Mouse (Mus musculus) olfactory bulb, adult 2 months (tissue): Measurements from ENCODE around the gene G6pc. TPM values are rescaled to one million over a fixed set of nuclear protein-coding genes. Genes with fewer than 3 reads are reported as not detected.

ENCODE experiments used
- H3K27ac ChIP-seq: fragments of 200-500 bp; 2 replicates; pipeline ENCODE4 v1.5.1; 2012; ENCODE audit warnings: low read depth, low read length; ENCODE audit not compliant: insufficient read depth
- H3K4me1 ChIP-seq: fragments of 200-500 bp; 2 replicates; pipeline ENCODE4 v1.6.1; 2012; ENCODE audit warnings: low read length; ENCODE audit not compliant: control insufficient read depth, insufficient read depth
- H3K4me3 ChIP-seq: fragments of 200-500 bp; 2 replicates; pipeline ENCODE4 v1.5.1; 2012; ENCODE audit warnings: mild to moderate bottlenecking, low read depth, low read length, moderate library complexity; ENCODE audit not compliant: insufficient read depth
- CTCF ChIP-seq: fragments of 200-500 bp; IDR thresholded peaks from 2 replicates; pipeline ENCODE4 v1.5.1; 2012; ENCODE audit warnings: low read depth, mild to moderate bottlenecking, low read length, moderate library complexity; ENCODE audit not compliant: insufficient read depth
- POLR2A ChIP-seq: fragments of 200-500 bp; IDR thresholded peaks from 2 replicates; pipeline ENCODE4 v1.6.1; 2012; ENCODE audit warnings: mild to moderate bottlenecking, low read depth, low read length, moderate library complexity; ENCODE audit not compliant: insufficient read depth
- WGBS: fragments of 180-500 bp; shearing (Covaris S2); methylation state at CpG from one replicate; pipeline ENCODE4 v1.1.7; 2018; 5-methylcytosine and 5-hydroxymethylcytosine counted together
- polyA plus RNA-seq: library from polyadenylated mRNA; stranded (reverse); fragments of >200 nt; gene quantifications from 2 replicates; pipeline ENCODE4 v1.2.4, GENCODE M21; 2012; ENCODE audit warnings: low replicate concordance; ENCODE audit not compliant: missing spikeins, insufficient read depth, insufficient read length

G6pc gene
- polyA plus RNA-seq, 1 experiment, result not detected

DNA sequence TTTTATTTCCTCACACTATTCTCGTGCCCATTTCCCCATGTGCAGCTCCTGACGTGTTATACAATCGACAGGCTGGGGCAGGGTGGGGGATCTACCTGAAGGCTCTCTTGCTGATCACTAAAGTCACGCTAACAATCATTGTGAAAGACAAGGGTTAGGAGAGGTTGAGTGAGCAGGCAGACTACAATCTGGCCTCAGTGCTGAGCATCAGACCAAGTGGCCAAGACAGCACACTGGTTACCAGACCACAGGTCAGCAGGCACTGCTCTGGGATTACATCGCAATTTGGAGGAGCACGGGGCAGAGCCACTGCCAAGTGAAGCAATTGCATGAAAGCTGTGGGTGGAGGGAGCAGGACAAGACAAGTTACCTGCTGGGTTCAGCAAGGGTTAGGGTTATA lies 11.6 kb downstream of the G6pc start:
- Histone ChIP-seq H3K4me3 (no peak overlapping the region), H3K4me1 (no peaks in the 10 kb centered on the region), H3K27ac (no peak overlapping the region)
- TF ChIP-seq POLR2A, result no peak
- TF ChIP-seq CTCF, result no peak
- 84% methylated on average over 6 of the region's 6 CpGs for WGBS

DNA sequence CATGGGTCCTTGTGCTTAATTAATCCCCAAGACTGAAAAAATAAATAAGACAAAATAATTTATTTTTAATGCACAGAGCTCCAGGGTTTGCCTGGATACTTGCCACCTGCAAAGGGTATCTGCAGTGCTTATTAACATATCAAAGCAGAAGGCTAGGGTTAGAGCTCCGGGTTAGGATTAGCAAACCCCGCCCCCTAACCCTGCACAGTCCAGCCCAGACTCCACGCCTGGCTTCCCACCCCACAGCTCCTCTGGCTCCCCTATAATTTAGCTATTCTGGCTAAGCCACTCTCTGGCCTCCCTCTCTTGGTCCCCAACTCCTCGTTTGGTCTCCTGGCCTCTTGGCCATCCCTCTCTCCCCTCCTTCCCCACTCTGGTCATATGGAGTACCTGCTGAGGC lies 14.5 kb downstream of the G6pc start:
- no peak for TF ChIP-seq CTCF
- no peak for TF ChIP-seq POLR2A
- WGBS, result 6% methylated on average over 4 of the region's 4 CpGs
- H3K4me3 ChIP-seq, result no peak overlapping the region
- H3K4me1 ChIP-seq, result no peaks in the 10 kb centered on the region
- no peak overlapping the region for H3K27ac ChIP-seq

DNA sequence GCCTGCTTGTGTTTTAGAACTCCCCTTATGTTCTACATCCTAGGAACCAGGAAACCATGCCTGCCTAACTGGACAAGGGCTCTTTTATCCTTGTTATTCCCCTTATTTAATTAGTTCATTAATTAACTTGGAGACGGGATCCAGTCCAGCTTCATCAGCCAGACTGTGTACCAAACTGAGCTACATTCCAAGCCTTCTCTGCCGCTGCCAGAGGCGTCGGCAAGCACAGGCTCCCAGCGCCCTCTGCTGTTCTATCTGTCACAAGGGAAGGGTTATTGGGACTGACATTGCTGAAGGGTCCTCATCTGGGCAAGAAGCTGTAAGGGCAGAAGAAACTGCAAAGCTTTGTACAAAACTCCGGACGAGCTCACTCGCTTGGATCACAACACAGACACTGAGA lies 27.7 kb downstream of the G6pc start:
- Histone ChIP-seq H3K4me3 (no peak overlapping the region), H3K27ac (no peak overlapping the region), H3K4me1 (no peaks in the 10 kb centered on the region)
- TF ChIP-seq POLR2A (no peak), CTCF (peak; percentile 75)
- WGBS, result 3% methylated on average over 8 of the region's 8 CpGs

DNA sequence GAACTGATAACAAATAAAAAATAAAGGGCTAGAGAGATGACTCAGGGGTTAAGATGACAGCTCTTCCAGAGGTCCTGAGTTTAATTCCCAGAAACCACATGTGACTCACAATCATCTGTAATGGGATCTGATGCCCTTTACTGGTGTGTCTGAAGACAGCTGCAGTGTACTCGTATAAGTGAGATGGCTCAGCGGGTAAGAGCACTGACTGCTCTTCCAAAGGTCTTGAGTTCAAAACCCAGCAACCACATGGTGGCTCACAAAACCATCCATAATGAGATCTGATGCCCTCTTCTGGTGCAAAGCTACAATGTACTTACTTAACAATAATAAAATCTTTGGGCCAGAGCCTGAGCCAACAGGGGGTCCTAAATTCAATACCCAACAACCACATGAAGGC lies 47.9 kb downstream of the G6pc start:
- H3K4me3 ChIP-seq, result no peak overlapping the region
- no peaks in the 10 kb centered on the region for H3K4me1 ChIP-seq
- 91% methylated on average over 2 of the region's 2 CpGs for WGBS
- H3K27ac ChIP-seq, result no peak overlapping the region
- no peak for TF ChIP-seq CTCF

DNA sequence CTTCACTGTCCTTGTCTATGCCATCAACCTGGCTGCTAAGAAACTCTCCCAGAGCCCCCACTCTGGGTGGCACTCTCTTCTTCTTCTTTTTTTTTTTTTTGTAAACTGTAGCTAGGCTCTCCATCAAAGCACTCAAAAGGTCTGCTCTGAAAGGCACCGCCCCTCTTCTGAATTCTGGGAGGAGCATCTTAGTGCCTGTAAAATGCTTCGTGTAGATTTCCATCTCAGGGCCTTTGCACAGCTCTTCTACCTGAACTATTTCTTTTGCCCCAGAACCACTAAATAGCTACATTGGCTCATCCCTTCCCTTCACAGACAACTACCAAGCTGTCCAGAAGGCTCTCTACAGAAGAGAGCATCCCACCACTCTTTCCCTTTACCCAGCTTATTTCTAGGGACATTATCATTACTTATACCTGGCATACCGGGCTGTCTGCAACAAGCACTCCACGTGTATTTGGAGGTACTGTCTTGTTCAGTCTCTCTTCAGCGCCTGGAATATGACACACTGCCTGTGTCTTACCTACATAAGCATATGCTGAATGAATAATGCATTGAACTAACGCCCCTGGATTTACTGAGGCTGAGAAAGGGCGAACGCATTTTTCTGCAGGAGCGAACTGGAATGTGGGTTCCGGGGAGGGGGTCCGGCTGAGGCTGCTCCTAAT lies 49.2 kb downstream of the G6pc start:
- TF ChIP-seq CTCF (no peak), POLR2A (no peak)
- Histone ChIP-seq H3K27ac (no peak overlapping the region), H3K4me3 (peak overlapping the region; percentile 96), H3K4me1 (no peaks in the 10 kb centered on the region)
- 1% methylated on average over 11 of the region's 11 CpGs for WGBS

DNA sequence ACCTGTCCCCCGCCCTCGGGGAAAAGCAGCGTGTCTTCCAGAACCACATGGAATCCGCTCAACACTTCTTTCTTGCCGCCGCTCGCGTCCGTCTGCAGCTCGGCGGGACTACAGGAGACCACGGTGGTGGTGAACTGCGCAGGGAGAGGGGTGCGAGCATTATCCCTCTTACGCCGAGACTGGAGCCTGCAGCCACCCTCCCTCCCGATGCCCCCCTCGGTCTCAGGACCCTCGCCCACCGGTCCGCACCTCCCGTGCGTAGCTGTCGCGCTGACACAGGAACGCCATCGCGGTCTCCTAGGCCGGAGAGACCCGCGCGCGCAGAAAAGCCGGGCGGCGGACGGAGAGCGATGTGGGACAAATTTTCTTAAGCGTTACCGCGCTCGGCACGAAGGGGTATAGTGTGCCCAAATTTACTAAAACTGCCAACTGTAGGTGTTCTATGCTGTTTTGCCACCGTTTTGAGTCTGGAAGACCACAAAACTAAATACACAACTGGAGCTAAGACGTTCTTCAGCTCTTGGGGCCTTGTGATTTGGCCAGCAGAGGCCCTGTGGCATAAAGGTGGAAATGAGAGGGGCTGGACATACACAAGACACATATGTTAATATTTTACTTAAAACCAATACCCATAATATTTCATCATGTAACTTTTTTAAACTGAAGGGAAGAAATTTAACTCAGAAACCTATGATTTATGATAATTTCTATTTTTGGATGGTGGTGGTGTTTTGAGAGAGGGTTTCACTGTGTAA lies 49.9 kb downstream of the G6pc start, which contains the start of gene Aarsd1:
Aarsd1 (minus strand) TSS at position 515 of the 755 bp plus-strand sequence.
- 0 out of 2 replicates have a peak within 1 kb of the TSS, but pooled peaks have one; percentile 10 for H3K27ac ChIP-seq
- under 1% methylated on average over 45 of the region's 45 CpGs for WGBS
- peak; percentile 81 for TF ChIP-seq POLR2A
- no peak for TF ChIP-seq CTCF

DNA sequence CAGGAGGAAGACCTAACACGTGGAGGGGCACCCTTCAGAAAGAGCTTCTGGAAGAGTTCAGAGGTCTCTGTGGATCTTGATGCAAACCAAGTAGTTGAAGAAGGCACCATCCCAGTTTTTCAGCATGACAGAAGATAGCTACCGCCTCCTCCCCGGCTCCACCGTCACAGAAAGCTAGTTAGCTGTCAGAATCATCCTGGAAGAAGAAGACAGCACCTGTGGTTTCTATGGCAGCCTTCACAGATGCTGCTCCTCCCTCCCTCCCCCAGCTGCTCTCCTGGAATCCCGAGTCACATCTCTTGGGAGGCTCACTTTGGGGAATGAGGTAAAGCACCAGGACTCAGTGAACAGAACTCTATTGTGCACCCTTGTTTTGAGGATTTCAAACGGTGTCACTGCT lies 51.6 kb downstream of the G6pc start:
- no peak for TF ChIP-seq POLR2A
- TF ChIP-seq CTCF, result no peak
- Histone ChIP-seq H3K27ac (no peak overlapping the region), H3K4me3 (no peak overlapping the region), H3K4me1 (peaks cover under 1% of the 10 kb centered on the region)
- WGBS, result 51% methylated on average over 6 of the region's 6 CpGs

More for the DNA sequence above, 49.9 kb downstream of the G6pc start, which contains the start of gene Aarsd1:
- H3K4me3 ChIP-seq, result peak within 1 kb of the TSS; percentile 96
- H3K4me1 ChIP-seq, result no peaks in the 10 kb centered on the region

DNA sequence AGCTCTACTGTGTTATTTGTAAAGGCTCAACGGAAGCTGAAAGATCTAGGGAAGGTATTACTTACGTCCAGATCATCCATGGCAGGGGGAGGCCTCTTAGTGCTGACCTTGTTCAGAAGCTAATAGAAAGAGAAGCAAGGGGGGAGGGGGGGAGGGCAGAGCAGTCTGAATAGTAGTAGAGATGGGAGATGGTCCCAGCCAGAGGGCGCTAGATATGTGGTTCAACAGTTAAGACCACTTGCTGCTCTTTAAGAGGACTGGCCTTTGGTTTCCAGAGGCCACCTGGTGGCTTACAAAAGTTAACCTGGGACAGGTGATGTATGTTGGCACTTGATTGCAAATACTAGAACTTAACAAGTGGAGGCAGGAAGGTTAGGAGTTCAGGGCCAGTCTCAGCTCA lies 52.2 kb downstream of the G6pc start:
- H3K4me3 ChIP-seq, result no peak overlapping the region
- H3K27ac ChIP-seq, result no peak overlapping the region
- TF ChIP-seq POLR2A (no peak), CTCF (no peak)
- peaks cover 6% of the 10 kb centered on the region for H3K4me1 ChIP-seq
- 29% methylated on average over 3 of the region's 3 CpGs for WGBS

DNA sequence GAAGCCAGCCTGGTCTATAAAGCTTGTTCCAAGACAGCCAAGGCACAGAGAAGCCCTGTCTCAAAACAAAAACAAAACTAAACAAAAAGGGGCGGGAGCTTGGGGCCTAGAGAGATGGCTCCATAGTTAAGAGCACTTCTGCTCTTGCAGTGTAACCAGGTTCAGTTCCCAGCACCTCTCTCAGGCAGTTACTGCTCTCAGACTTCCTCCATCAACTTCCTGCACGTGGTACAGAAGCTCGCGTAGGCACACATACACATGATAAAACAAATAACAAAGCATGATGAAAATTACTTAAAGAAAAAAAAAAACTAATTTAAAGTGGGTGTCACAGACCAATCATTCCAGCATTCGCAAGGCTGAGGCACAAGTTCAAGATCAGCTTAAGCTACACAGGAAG lies 52.8 kb downstream of the G6pc start:
- WGBS, result 90% methylated on average over 5 of the region's 5 CpGs

More for the DNA sequence above, 52.8 kb downstream of the G6pc start:
- Histone ChIP-seq H3K4me3 (no peak overlapping the region), H3K27ac (no peak overlapping the region), H3K4me1 (peaks cover 6% of the 10 kb centered on the region)
- TF ChIP-seq POLR2A (no peak), CTCF (no peak)
